In genomic region chr13:11482701-11483100, GRCm38 (mm10) we compare ENCODE assay signal across 23 mouse cellular contexts.
DNase-seq lines count a peak whose midpoint lies in the region; ATAC-seq and TF ChIP-seq lines count a peak whose summit lies in the region.
"Had no signal": no experiment of that assay in that cellular context is flagged by ENCODE, and none has a peak within 500 bp of the region (broad histone marks: within the 10 kb centered on the region; RNA-seq: fewer than 3 reads in every experiment).

No protein-coding gene starts in this region.

- no peak overlapping the region for H3K9ac ChIP-seq in forebrain, embryonic 14.5 days (ENCODE audit: low read length)
- no peak overlapping the region for H3K9ac ChIP-seq in forebrain, embryonic 15.5 days (replicated peaks)
- H3K9ac ChIP-seq in midbrain, embryonic 14.5 days (replicated peaks; ENCODE audit: low read length): no peak overlapping the region
- H3K9ac ChIP-seq in heart, embryonic 13.5 days: no peak overlapping the region
- H3K9ac ChIP-seq in hindbrain, postnatal 0 days (replicated peaks; ENCODE audit: low read length): no peak overlapping the region
- H3K9ac ChIP-seq: hindbrain, embryonic 12.5 days; intestine, embryonic 15.5 days; midbrain, embryonic 13.5 days; neural tube, embryonic 15.5 days had no signal

- peak; percentile 4 for DNase-seq in forebrain, embryonic 14.5 days (ENCODE audit: low spot score)
- DNase-seq in midbrain, embryonic 14.5 days: peak; percentile 46
- DNase-seq in midbrain, embryonic 10.5 days (ENCODE audit: low spot score): no peak
- DNase-seq in heart, postnatal 25 days (ENCODE audit: low spot score): peak; percentile 12
- DNase-seq in cerebellum, adult 9-11 months: no peak
- no peak for DNase-seq in hindbrain, postnatal 0 days (ENCODE audit: low spot score)
- DNase-seq: adrenal gland, postnatal 14 days; cerebellum, adult 11-12 months; cerebellum, postnatal 25 days; gastrocnemius, postnatal 36 days; kidney, postnatal 25 days; left cerebral cortex, postnatal 4 days; liver had no signal

- ATAC-seq in forebrain, embryonic 14.5 days: no peak
- ATAC-seq in forebrain, embryonic 15.5 days (replicated peaks): no peak
- ATAC-seq in midbrain, embryonic 14.5 days (ENCODE audit: low FRiP score, low TSS enrichment): 0 out of 2 replicates have a peak, but pooled peaks have one; percentile 31
- ATAC-seq in heart, embryonic 13.5 days (ENCODE audit: extremely low read depth, insufficient number of reproducible peaks, low FRiP score, low TSS enrichment): no peak
- no peak for ATAC-seq in hindbrain, postnatal 0 days
- ATAC-seq: intestine, embryonic 15.5 days; lung, postnatal 0 days; midbrain, embryonic 13.5 days had no signal

- 32% methylated on average over 3 of the region's 3 CpGs for WGBS in forebrain, embryonic 14.5 days
- WGBS in forebrain, embryonic 15.5 days: 31% methylated on average over 3 of the region's 3 CpGs
- 16% methylated on average over 3 of the region's 3 CpGs for WGBS in midbrain, embryonic 14.5 days
- WGBS in midbrain, embryonic 10.5 days: 40% methylated on average over 3 of the region's 3 CpGs
- WGBS in heart, embryonic 13.5 days: 18% methylated on average over 3 of the region's 3 CpGs
- 51% methylated on average over 3 of the region's 3 CpGs for WGBS in hindbrain, postnatal 0 days

- H3K4me3 ChIP-seq in forebrain, embryonic 14.5 days (ENCODE audit: low read depth, low read length): no peak overlapping the region
- H3K4me3 ChIP-seq in forebrain, embryonic 15.5 days: no peak overlapping the region
- no peak overlapping the region for H3K4me3 ChIP-seq in midbrain, embryonic 14.5 days (replicated peaks; ENCODE audit: low read depth, low read length)
- no peak overlapping the region for H3K4me3 ChIP-seq in midbrain, embryonic 10.5 days
- no peak overlapping the region for H3K4me3 ChIP-seq in heart, embryonic 13.5 days
- no peak overlapping the region for H3K4me3 ChIP-seq in hindbrain, postnatal 0 days (ENCODE audit: low read length)
- H3K4me3 ChIP-seq: hindbrain, embryonic 12.5 days; intestine, embryonic 15.5 days; left cerebral cortex, adult 2 months; midbrain, embryonic 13.5 days; myocyte; neural tube, embryonic 15.5 days had no signal

- H3K4me2 ChIP-seq in forebrain, embryonic 14.5 days (ENCODE audit: low read length): no peak overlapping the region
- H3K4me2 ChIP-seq in forebrain, embryonic 15.5 days (replicated peaks): no peak overlapping the region
- no peak overlapping the region for H3K4me2 ChIP-seq in midbrain, embryonic 14.5 days (ENCODE audit: low read length)
- H3K4me2 ChIP-seq in heart, embryonic 13.5 days: no peak overlapping the region
- no peak overlapping the region for H3K4me2 ChIP-seq in hindbrain, postnatal 0 days (ENCODE audit: low read depth, low read length)
- H3K4me2 ChIP-seq: hindbrain, embryonic 12.5 days; intestine, embryonic 15.5 days; midbrain, embryonic 13.5 days; neural tube, embryonic 15.5 days had no signal

- no peaks in the 10 kb centered on the region for H3K9me3 ChIP-seq in forebrain, embryonic 14.5 days (replicated peaks; ENCODE audit: control insufficient read depth, low read length)
- no peaks in the 10 kb centered on the region for H3K9me3 ChIP-seq in forebrain, embryonic 15.5 days
- H3K9me3 ChIP-seq in midbrain, embryonic 14.5 days (ENCODE audit: control insufficient read depth, low read length): no peaks in the 10 kb centered on the region
- no peaks in the 10 kb centered on the region for H3K9me3 ChIP-seq in midbrain, embryonic 10.5 days (replicated peaks)
- no peaks in the 10 kb centered on the region for H3K9me3 ChIP-seq in heart, embryonic 13.5 days
- no peaks in the 10 kb centered on the region for H3K9me3 ChIP-seq in hindbrain, postnatal 0 days (ENCODE audit: low read length)
- H3K9me3 ChIP-seq: G1E; hindbrain, embryonic 12.5 days; intestine, embryonic 15.5 days; midbrain, embryonic 13.5 days; neural tube, embryonic 15.5 days had no signal

- TF ChIP-seq CTCF in hindbrain, postnatal 0 days (IDR thresholded peaks at IDR 0.05; ENCODE audit: low read depth): no peak

- H3K4me1 ChIP-seq in forebrain, embryonic 14.5 days (ENCODE audit: control insufficient read depth, insufficient read depth, low read length): no peaks in the 10 kb centered on the region
- no peaks in the 10 kb centered on the region for H3K4me1 ChIP-seq in forebrain, embryonic 15.5 days
- no peaks in the 10 kb centered on the region for H3K4me1 ChIP-seq in midbrain, embryonic 14.5 days (ENCODE audit: control insufficient read depth, insufficient read depth, low read length)
- no peaks in the 10 kb centered on the region for H3K4me1 ChIP-seq in midbrain, embryonic 10.5 days
- H3K4me1 ChIP-seq in heart, embryonic 13.5 days: peaks cover 4% of the 10 kb centered on the region; the same call in 1 of the 2 replicates
- H3K4me1 ChIP-seq in hindbrain, postnatal 0 days (ENCODE audit: insufficient read depth, low read length): no peaks in the 10 kb centered on the region
- H3K4me1 ChIP-seq: hindbrain, embryonic 12.5 days; intestine, embryonic 15.5 days; midbrain, embryonic 13.5 days; neural tube, embryonic 15.5 days had no signal

- H3K27me3 ChIP-seq in forebrain, embryonic 14.5 days (replicated peaks; ENCODE audit: control insufficient read depth, insufficient read depth, low read length): no peaks in the 10 kb centered on the region
- no peaks in the 10 kb centered on the region for H3K27me3 ChIP-seq in forebrain, embryonic 15.5 days
- H3K27me3 ChIP-seq in midbrain, embryonic 14.5 days (ENCODE audit: control insufficient read depth, insufficient read depth, low read length): no peaks in the 10 kb centered on the region
- H3K27me3 ChIP-seq in midbrain, embryonic 10.5 days (ENCODE audit: low read depth, poor library complexity, severe bottlenecking): no peaks in the 10 kb centered on the region
- no peaks in the 10 kb centered on the region for H3K27me3 ChIP-seq in heart, embryonic 13.5 days (replicated peaks)
- no peaks in the 10 kb centered on the region for H3K27me3 ChIP-seq in hindbrain, postnatal 0 days (ENCODE audit: insufficient read depth, low read length)
- H3K27me3 ChIP-seq: hindbrain, embryonic 12.5 days; intestine, embryonic 15.5 days; midbrain, embryonic 13.5 days; neural tube, embryonic 15.5 days had no signal

- no peaks in the 10 kb centered on the region for H3K36me3 ChIP-seq in forebrain, embryonic 14.5 days (ENCODE audit: control insufficient read depth, insufficient read depth, low read length)
- H3K36me3 ChIP-seq in forebrain, embryonic 15.5 days: no peaks in the 10 kb centered on the region
- H3K36me3 ChIP-seq in midbrain, embryonic 14.5 days (ENCODE audit: control insufficient read depth, insufficient read depth, low read length): no peaks in the 10 kb centered on the region
- no peaks in the 10 kb centered on the region for H3K36me3 ChIP-seq in midbrain, embryonic 10.5 days
- H3K36me3 ChIP-seq in heart, embryonic 13.5 days: no peaks in the 10 kb centered on the region
- H3K36me3 ChIP-seq in hindbrain, postnatal 0 days (ENCODE audit: insufficient read depth, low read length): no peaks in the 10 kb centered on the region
- H3K36me3 ChIP-seq: G1E; hindbrain, embryonic 12.5 days; intestine, embryonic 15.5 days; midbrain, embryonic 13.5 days; neural tube, embryonic 15.5 days had no signal

- intact Hi-C loops in heart, postnatal 25 days (cut with DNase I): no loop called here

- H3K27ac ChIP-seq in forebrain, embryonic 14.5 days (ENCODE audit: low read depth, low read length): no peak overlapping the region
- H3K27ac ChIP-seq in forebrain, embryonic 15.5 days (replicated peaks): no peak overlapping the region
- H3K27ac ChIP-seq in midbrain, embryonic 14.5 days (replicated peaks; ENCODE audit: low read depth, low read length): no peak overlapping the region
- no peak overlapping the region for H3K27ac ChIP-seq in midbrain, embryonic 10.5 days (replicated peaks)
- peak overlapping the region; percentile 63 for H3K27ac ChIP-seq in heart, embryonic 13.5 days (replicated peaks)
- no peak overlapping the region for H3K27ac ChIP-seq in hindbrain, postnatal 0 days
- H3K27ac ChIP-seq: hindbrain, embryonic 12.5 days; intestine, embryonic 15.5 days; left cerebral cortex, adult 2 months; midbrain, embryonic 13.5 days; neural tube, embryonic 15.5 days had no signal

Comparison
In these comparisons a context has a peak if more than half of its experiments do, and no peak if none do; other contexts are left out.
1. DNase-seq: peak in forebrain, embryonic 14.5 days (single experiment), midbrain, embryonic 14.5 days (single experiment) and heart, postnatal 25 days (single experiment); none in midbrain, embryonic 10.5 days (single experiment), cerebellum, adult 9-11 months (single experiment) and hindbrain, postnatal 0 days (single experiment).